Mouse (Mus musculus) left cerebral cortex, adult 11 months (tissue): ENCODE results near the gene Nav2.

Experiments
- DNase-seq: peaks from one replicate; pipeline ENCODE4 v3.0.0; 2022; ENCODE audit warnings: low spot score

Nav2 gene

GRCm38 (mm10) chr7:49162079-49162478 lies 253.6 kb downstream of the Nav2 start:
- DNase-seq: no peak

GRCm38 (mm10) chr7:49163789-49164188 lies 255.3 kb downstream of the Nav2 start:
- DNase-seq: no peak

GRCm38 (mm10) chr7:49164868-49165267 lies 256.4 kb downstream of the Nav2 start:
- no peak for DNase-seq

GRCm38 (mm10) chr7:49172926-49173325 lies 264.4 kb downstream of the Nav2 start:
- DNase-seq: no peak

- DNase-seq: no peak
Observed at GRCm38 (mm10) chr7:49175784-49176409, 267.4 kb downstream of the Nav2 start.

GRCm38 (mm10) chr7:49176590-49177201 lies 268.2 kb downstream of the Nav2 start:
- DNase-seq: no peak

- no peak for DNase-seq
Observed at GRCm38 (mm10) chr7:49178217-49178616, 269.7 kb downstream of the Nav2 start.

GRCm38 (mm10) chr7:49181010-49181409 lies 272.5 kb downstream of the Nav2 start:
- DNase-seq: no peak

- no peak for DNase-seq
Observed at GRCm38 (mm10) chr7:49182427-49182826, 273.9 kb downstream of the Nav2 start.

- no peak for DNase-seq
Observed at GRCm38 (mm10) chr7:49183696-49184095, 275.2 kb downstream of the Nav2 start.

GRCm38 (mm10) chr7:49185991-49186390 lies 277.5 kb downstream of the Nav2 start:
- no peak for DNase-seq

- DNase-seq: no peak
Observed at GRCm38 (mm10) chr7:49189364-49189763, 280.8 kb downstream of the Nav2 start.

- DNase-seq: no peak
Observed at GRCm38 (mm10) chr7:49190231-49190985, 281.9 kb downstream of the Nav2 start.

GRCm38 (mm10) chr7:49191081-49191678 lies 282.7 kb downstream of the Nav2 start:
- DNase-seq: no peak

- DNase-seq: no peak
Observed at GRCm38 (mm10) chr7:49192061-49192695, 283.7 kb downstream of the Nav2 start.

GRCm38 (mm10) chr7:49195711-49196147 lies 287.2 kb downstream of the Nav2 start:
- no peak for DNase-seq

- DNase-seq: no peak
Observed at GRCm38 (mm10) chr7:49199366-49199765, 290.9 kb downstream of the Nav2 start.

GRCm38 (mm10) chr7:49200270-49200669 lies 291.8 kb downstream of the Nav2 start:
- no peak for DNase-seq

- no peak for DNase-seq
Observed at GRCm38 (mm10) chr7:49202971-49203370, 294.5 kb downstream of the Nav2 start.

GRCm38 (mm10) chr7:49204856-49205255 lies 296.3 kb downstream of the Nav2 start:
- no peak for DNase-seq

- DNase-seq: no peak
Observed at GRCm38 (mm10) chr7:49205551-49205950, 297.0 kb downstream of the Nav2 start.
